Mouse (Mus musculus) lung, postnatal 10 days (tissue): ENCODE results near the gene Nmt1.

ENCODE experiments used
- DNase-seq: peaks from one replicate; pipeline ENCODE4 v3.0.0; 2021

Nmt1 gene

DNA sequence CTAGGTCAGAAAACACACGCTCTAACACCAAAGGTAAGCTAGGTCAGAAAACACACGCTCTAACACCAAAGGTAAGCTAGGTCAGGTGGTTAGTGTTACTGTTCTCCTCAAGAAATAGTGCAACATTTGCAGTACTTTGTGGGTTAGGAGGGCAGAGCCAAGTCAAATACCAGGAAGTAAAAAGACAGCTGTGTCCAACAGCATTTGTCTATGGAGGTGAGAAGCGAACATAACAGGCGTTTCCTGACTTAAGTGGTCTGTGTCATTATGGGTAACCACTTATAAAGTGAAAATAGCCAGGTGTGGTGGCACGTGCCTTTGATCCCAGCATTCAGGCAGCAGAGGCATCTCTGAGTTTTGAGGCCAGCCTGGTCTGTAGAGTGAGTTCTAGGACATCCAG lies 21.6 kb downstream of the Nmt1 start:
- no peak for DNase-seq

- DNase-seq = no peak
Measured at GRCm38 (mm10) chr11:103050153-103050552, 22.2 kb downstream of the Nmt1 start.

GRCm38 (mm10) chr11:103051249-103051691 lies 23.3 kb downstream of the Nmt1 start:
- DNase-seq = peak; percentile 83

DNA sequence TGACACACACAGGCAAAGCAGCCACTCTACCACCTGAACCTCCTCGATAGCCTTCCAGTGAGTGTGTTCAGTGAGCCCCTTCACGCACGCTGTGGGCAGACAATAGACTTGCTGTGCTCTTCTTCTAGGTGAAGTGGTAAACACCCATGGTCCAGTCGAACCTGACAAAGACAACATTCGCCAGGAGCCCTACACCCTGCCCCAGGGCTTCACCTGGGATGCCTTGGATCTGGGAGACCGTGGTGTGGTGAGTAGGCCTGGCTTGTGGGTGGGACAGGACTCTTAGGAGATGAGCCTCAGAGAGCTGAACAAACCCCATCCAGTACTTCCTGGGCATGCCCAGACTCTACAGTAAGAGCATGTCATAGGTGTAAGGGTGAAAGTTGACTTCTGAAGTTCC lies 24.1 kb downstream of the Nmt1 start:
- DNase-seq = no peak

DNA sequence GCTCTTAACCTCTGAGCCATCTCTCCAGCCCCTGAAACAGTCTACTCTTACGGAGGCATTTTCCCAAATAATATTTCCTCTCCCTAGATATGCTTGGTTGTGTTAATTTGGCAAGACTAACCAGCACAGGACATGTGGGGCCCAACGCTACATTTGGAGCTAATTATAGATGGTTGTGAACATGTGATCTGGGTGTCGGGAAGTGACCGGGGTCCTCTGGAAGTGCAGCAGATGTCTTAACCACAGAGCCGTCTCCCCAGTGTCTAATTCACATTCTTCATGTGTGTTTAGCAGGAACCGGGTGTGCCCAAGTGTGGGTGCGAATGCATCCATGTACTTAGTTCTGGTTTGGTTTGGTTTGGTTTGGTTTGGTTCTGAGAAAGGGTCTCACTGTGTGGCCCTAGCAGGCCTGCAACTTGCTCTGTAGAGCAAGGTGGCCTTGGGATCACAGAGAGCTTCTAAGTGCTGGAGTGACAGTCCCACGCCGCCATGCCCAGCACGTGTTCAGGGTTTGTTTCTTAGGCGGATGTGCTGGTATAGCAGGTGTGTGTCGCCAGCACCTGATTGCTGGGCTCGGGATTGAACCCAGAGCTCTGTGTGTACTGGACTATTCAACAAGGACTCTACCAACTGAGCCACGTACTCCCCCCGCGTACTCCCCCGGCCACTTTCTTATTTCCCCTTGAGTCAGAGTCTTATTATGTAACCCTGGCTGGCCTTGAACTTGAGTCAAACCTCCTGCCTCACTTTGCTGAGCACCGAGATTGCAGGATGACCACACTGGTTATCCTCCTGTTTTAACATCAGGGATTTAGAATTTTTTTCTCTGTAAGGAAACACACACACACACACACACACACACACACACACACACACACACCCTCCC lies 25.4 kb downstream of the Nmt1 start:
- DNase-seq = no peak

- peak; percentile 87 for DNase-seq
Measured at GRCm38 (mm10) chr11:103054798-103055197, 26.8 kb downstream of the Nmt1 start.

DNA sequence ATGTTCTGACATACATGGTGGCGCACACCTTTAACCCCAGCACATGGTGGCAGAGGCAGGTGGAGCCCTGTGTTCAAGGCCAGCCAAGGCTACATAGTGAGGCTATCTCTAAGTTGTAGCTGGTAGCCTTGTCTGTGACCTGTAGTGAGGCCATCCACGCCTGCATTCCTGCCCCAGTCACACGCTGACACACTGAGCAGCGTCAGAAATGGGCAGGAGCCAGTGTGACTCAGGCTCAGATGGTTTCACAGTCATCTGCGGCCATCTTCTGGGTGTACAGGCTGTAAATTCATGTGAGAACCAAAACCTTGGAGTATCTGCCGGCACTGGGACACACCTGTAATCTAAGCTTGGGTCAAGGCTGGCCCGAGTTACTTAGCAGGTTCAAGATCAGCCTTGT lies 28.6 kb downstream of the Nmt1 start:
- DNase-seq = no peak

GRCm38 (mm10) chr11:103058499-103059085 lies 30.6 kb downstream of the Nmt1 start:
- no peak for DNase-seq

- DNase-seq = no peak
Measured at GRCm38 (mm10) chr11:103066191-103067050, 38.4 kb downstream of the Nmt1 start.

DNA sequence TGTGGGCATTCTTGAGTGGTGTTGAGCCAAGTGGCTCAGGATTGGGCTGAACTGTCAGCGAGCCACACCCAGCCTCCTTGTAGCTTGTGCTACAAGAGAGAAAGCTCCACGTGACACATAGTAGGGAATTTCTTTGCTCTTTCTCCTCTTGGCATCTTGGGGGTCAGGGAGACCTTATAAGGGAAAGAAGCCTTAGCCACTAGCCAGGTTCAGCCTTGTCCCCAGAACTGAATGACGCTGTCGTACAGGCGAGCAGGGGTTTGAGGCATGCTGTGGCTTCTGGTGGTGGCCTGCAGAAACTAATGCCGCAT lies 39.0 kb downstream of the Nmt1 start:
- DNase-seq = no peak

DNA sequence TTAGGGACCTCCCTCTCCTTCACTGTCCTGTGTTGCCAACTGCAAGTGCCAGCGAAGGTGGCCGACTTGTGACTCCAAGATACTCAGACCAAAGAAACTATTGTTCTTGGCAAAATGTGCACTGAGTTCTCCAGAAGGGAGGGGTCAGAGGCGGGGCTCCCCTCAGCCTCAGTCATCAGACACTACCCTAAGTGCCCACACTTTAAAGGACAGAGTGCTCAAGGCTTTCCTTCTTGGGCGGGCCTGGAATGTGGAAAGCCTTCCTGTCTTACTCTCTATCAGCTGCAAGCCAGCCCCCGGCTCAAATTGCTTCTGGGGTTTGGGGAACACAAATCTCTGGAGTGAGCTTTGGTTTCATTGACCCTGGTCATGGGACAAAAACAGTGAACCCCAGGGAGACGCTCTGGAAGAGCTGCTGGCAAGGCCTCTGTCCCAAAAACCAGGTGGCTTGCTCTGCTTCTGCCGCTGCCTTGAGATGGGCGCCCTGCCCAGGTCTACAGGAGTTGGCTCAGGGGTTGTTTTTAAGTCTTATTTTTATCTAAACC lies 39.5 kb downstream of the Nmt1 start:
- DNase-seq = peak; percentile 68

GRCm38 (mm10) chr11:103068272-103068671 lies 40.3 kb downstream of the Nmt1 start:
- no peak for DNase-seq

DNA sequence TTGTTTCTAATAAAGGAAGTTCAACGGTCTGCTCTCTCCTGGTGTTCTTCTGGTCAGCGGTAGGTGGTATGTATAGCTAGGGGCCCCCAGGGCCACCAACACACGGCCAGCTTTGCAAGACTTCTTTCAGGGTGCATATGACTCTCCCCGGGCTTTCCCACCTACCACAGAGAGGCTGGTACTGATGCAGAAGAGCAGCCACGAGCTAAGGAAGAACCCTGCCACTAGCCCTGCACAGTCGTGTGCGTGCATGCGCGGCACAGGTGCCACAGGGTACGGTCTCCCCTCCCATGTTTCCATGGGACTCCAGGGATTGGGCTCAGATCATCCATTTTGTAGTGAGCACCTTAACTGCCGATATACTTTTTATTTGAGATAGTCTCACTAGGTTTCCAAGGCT lies 40.9 kb downstream of the Nmt1 start:
- no peak for DNase-seq

- no peak for DNase-seq
Measured at GRCm38 (mm10) chr11:103069731-103070130, 41.7 kb downstream of the Nmt1 start.

GRCm38 (mm10) chr11:103070322-103070880 lies 42.4 kb downstream of the Nmt1 start:
- no peak for DNase-seq

DNA sequence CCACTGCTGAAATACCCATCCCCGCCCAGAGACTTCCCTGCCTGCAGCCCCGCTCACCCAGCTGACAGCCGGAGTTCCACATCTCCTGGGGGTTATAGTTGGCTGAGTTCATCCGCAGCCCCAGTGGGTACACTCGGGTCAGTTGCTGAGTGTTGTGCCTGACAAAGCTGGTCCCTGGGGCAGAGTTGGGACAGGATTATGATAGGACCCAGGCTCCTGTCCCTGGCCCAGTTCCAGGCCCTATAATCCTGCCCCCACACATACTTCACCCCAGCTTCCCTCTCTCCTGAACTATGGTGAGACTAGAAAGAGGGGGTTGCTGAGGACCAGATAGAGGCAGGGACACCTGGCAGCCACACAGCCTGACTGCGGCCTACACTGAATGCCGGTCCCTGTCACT lies 45.7 kb downstream of the Nmt1 start:
- DNase-seq = no peak

GRCm38 (mm10) chr11:103074121-103074650 lies 46.2 kb downstream of the Nmt1 start:
- DNase-seq = no peak

DNA sequence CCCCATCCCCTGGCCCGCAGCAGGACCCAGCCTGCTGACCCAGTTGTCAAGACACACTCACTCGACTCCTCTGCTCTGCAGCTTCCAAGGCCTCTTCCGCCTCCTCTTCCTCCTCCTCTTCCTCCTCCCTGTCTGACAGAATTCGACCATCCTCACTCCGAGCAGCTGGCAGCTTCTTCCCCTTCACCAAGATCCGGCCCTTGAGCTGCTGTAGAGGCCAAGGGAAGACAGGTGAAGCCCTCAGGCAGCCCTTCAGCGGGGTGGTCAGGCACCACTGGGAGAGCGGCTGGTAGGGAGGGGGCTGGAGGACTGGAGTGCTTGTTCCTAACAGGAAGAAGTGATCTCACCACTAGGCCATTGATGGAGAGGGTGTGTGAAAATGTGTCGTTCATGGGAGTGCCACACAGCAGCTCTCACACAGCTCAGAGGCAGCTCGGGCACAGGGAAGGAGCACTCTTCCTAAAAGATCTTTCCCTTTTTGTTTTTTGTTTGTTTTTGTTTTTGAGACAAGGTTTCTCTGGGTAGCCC lies 46.9 kb downstream of the Nmt1 start:
- peak; percentile 71 for DNase-seq

GRCm38 (mm10) chr11:103076010-103076409 lies 48.0 kb downstream of the Nmt1 start:
- DNase-seq = no peak

- DNase-seq = no peak
Measured at GRCm38 (mm10) chr11:103076581-103076980, 48.6 kb downstream of the Nmt1 start.

DNA sequence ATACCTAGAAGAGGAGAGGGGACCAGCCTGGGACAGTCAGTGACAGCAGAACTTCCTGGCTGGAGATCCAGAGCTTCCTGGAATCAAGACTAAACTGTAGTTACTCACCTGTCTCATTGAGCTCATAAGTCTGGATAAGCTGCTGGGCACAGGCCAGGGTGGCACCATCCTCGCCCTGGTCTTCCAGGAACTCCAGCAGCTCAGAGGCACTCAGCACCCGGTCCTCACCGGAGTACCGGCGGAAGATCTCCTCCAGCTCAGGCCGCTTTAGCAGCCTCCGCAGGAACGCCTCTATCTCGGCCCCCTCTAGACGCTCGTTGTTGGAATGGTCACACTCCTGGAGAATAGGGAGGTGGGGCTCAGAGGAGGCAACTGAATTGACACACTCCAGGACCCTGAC lies 50.1 kb downstream of the Nmt1 start:
- DNase-seq = no peak

GRCm38 (mm10) chr11:103080323-103081091 lies 52.5 kb downstream of the Nmt1 start:
- DNase-seq = no peak
